Mouse (Mus musculus) embryonic facial prominence, embryonic 11.5 days (tissue): ENCODE data around the gene Nhlh1. TPM values are rescaled to one million over a fixed set of nuclear protein-coding genes. Genes with fewer than 3 reads are reported as not detected.

Experiments used
- ATAC-seq: fragments of 200-750 bp; cut with Nextera tagmentation; replicated peaks from 2 replicates; pipeline ENCODE4 v1.8.0; 2017; ENCODE audit warnings: low read depth; ENCODE audit not compliant: insufficient number of reproducible peaks, low FRiP score, low TSS enrichment
- DNase-seq: peaks from one replicate; pipeline ENCODE4 v3.0.0-alpha.2; 2015; ENCODE audit warnings: low spot score
- H3K27ac ChIP-seq: fragments of 300-500 bp; sonication (generic); replicated peaks from 2 replicates; pipeline ENCODE4 v1.5.1; 2014; ENCODE audit warnings: mild to moderate bottlenecking, low read depth, low read length, control low read depth
- H3K27me3 ChIP-seq: fragments of 300-500 bp; sonication (generic); 2 replicates; pipeline ENCODE4 v1.6.1; 2014; ENCODE audit warnings: mild to moderate bottlenecking, low read length, moderate library complexity, mixed read lengths; ENCODE audit not compliant: control insufficient read depth, insufficient read depth
- H3K36me3 ChIP-seq: fragments of 300-500 bp; sonication (generic); replicated peaks from 2 replicates; pipeline ENCODE4 v1.6.1; 2014; ENCODE audit warnings: low read depth, mild to moderate bottlenecking, low read length, moderate library complexity, mixed read lengths; ENCODE audit not compliant: control insufficient read depth, insufficient read depth
- H3K4me1 ChIP-seq: fragments of 300-500 bp; sonication (generic); 2 replicates; pipeline ENCODE4 v1.6.1; 2014; ENCODE audit warnings: low read length, mixed read lengths; ENCODE audit not compliant: control insufficient read depth, insufficient read depth
- H3K4me2 ChIP-seq: fragments of 300-500 bp; sonication (generic); 2 replicates; pipeline ENCODE4 v1.6.1; 2014; ENCODE audit warnings: low read depth, mild to moderate bottlenecking, control low read depth, low read length, moderate library complexity
- H3K4me3 ChIP-seq: fragments of 300-500 bp; sonication (generic); 2 replicates; pipeline ENCODE4 v1.5.1; 2014; ENCODE audit warnings: low read depth, low read length, control low read depth
- H3K9ac ChIP-seq: fragments of 300-500 bp; sonication (generic); replicated peaks from 2 replicates; pipeline ENCODE4 v1.6.1; 2014; ENCODE audit warnings: mild to moderate bottlenecking, control low read depth, low read length
- H3K9me3 ChIP-seq: fragments of 300-500 bp; sonication (generic); replicated peaks from 2 replicates; pipeline ENCODE4 v1.6.1; 2016; ENCODE audit warnings: mild to moderate bottlenecking, low read length, inconsistent platforms, mixed read lengths; ENCODE audit not compliant: control insufficient read depth
- WGBS: fragments of 180-500 bp; shearing (Covaris S2); extraction: QIAGEN DNeasy Blood & Tissue Kit; methylation state at CpG from one replicate; pipeline ENCODE4 v1.1.7; 2014; 5-methylcytosine and 5-hydroxymethylcytosine counted together
- polyA plus RNA-seq: library from polyadenylated mRNA; unstranded; fragments of >200 nt; fragmentation: Nextera tagmentation; extraction: Ambion mirVana; gene quantifications from 2 replicates; pipeline ENCODE4 v1.2.1, GENCODE M21; 2014

Gene Nhlh1
- polyA plus RNA-seq, 1 experiment from 2014 or later, result 4.6 TPM

GRCm38 (mm10) chr1:172027010-172027808, 30.2 kb downstream of the Nhlh1 start:
- DNase-seq (peak; percentile 93), ATAC-seq (peak; percentile 88)
- Histone ChIP-seq H3K9me3 (no peaks in the 10 kb centered on the region), H3K4me3 (peak overlapping the region; percentile 90), H3K9ac (peak overlapping the region; percentile 96), H3K4me2 (peak overlapping the region; percentile 61), H3K27me3 (no peaks in the 10 kb centered on the region), H3K27ac (peak overlapping the region; percentile 95), H3K36me3 (no peaks in the 10 kb centered on the region; the same call in 1 of the 2 replicates), H3K4me1 (peaks cover 9% of the 10 kb centered on the region)
- WGBS, result 0% methylated on average over 46 of the region's 54 CpGs

GRCm38 (mm10) chr1:172026201-172026901, 31.0 kb downstream of the Nhlh1 start:
- Histone ChIP-seq H3K9me3 (no peaks in the 10 kb centered on the region), H3K4me2 (peak overlapping the region; percentile 61), H3K27ac (peak overlapping the region; percentile 95), H3K27me3 (no peaks in the 10 kb centered on the region), H3K9ac (peak overlapping the region; percentile 96), H3K36me3 (no peaks in the 10 kb centered on the region; the same call in 1 of the 2 replicates), H3K4me1 (peaks cover 9% of the 10 kb centered on the region), H3K4me3 (peak overlapping the region; percentile 90)
- ATAC-seq, result peak; percentile 76
- DNase-seq, result peak; percentile 83
- 1% methylated on average over 23 of the region's 23 CpGs for WGBS

- no peaks in the 10 kb centered on the region for H3K9me3 ChIP-seq
- 42% methylated on average over 8 of the region's 8 CpGs for WGBS
- no peaks in the 10 kb centered on the region for H3K27me3 ChIP-seq
- ATAC-seq (no peak), DNase-seq (no peak)
- H3K4me1 ChIP-seq, result peaks cover 9% of the 10 kb centered on the region
- H3K36me3 ChIP-seq, result no peaks in the 10 kb centered on the region; the same call in 1 of the 2 replicates
- no peak overlapping the region for H3K27ac ChIP-seq
- H3K4me3 ChIP-seq, result peak overlapping the region; percentile 90
- peak overlapping the region; percentile 96 for H3K9ac ChIP-seq
- H3K4me2 ChIP-seq, result peak overlapping the region; percentile 61
Measured at GRCm38 (mm10) chr1:172025201-172025904, 32.0 kb downstream of the Nhlh1 start.

GRCm38 (mm10) chr1:172024140-172024895, 33.1 kb downstream of the Nhlh1 start:
- no peak overlapping the region for H3K27ac ChIP-seq
- DNase-seq, result no peak
- peaks cover 9% of the 10 kb centered on the region for H3K4me1 ChIP-seq

GRCm38 (mm10) chr1:172019863-172020521, 37.4 kb downstream of the Nhlh1 start:
- Histone ChIP-seq H3K9ac (no peak overlapping the region), H3K27ac (no peak overlapping the region), H3K9me3 (no peaks in the 10 kb centered on the region), H3K4me1 (peaks cover 24% of the 10 kb centered on the region), H3K36me3 (no peaks in the 10 kb centered on the region; the same call in 1 of the 2 replicates), H3K27me3 (no peaks in the 10 kb centered on the region), H3K4me2 (no peak overlapping the region), H3K4me3 (no peak overlapping the region)
- 79% methylated on average over 10 of the region's 10 CpGs for WGBS
- ATAC-seq, result no peak
- DNase-seq, result no peak

More at GRCm38 (mm10) chr1:172024140-172024895, 33.1 kb downstream of the Nhlh1 start:
- no peak for ATAC-seq
- H3K9ac ChIP-seq, result peak overlapping the region; percentile 25; the same call in 1 of the 2 replicates
- H3K36me3 ChIP-seq, result no peaks in the 10 kb centered on the region; the same call in 1 of the 2 replicates
- peak overlapping the region; percentile 61 for H3K4me2 ChIP-seq
- no peaks in the 10 kb centered on the region for H3K9me3 ChIP-seq
- no peaks in the 10 kb centered on the region for H3K27me3 ChIP-seq
- WGBS, result 39% methylated on average over 9 of the region's 9 CpGs
- H3K4me3 ChIP-seq, result peak overlapping the region; percentile 90; the same call in 1 of the 2 replicates

- no peaks in the 10 kb centered on the region for H3K9me3 ChIP-seq
- DNase-seq (no peak), ATAC-seq (no peak)
- H3K4me3 ChIP-seq, result no peak overlapping the region
- peaks cover 22% of the 10 kb centered on the region for H3K4me1 ChIP-seq
- H3K27ac ChIP-seq, result no peak overlapping the region
- H3K36me3 ChIP-seq, result no peaks in the 10 kb centered on the region; the same call in 1 of the 2 replicates
- no peak overlapping the region for H3K9ac ChIP-seq
- no peak overlapping the region for H3K4me2 ChIP-seq
- H3K27me3 ChIP-seq, result no peaks in the 10 kb centered on the region
- WGBS, result 81% methylated on average over 4 of the region's 4 CpGs
Measured at GRCm38 (mm10) chr1:172019339-172019738, 38.0 kb downstream of the Nhlh1 start.
